Mouse (Mus musculus): ENCODE measurements around the gene Pik3r3. TPM values are rescaled to one million over a fixed set of nuclear protein-coding genes. Genes with fewer than 3 reads are reported as not detected.

Gene Pik3r3
- polyA plus RNA-seq, 1 experiment from 2014 or later = 9.0 TPM

DNA sequence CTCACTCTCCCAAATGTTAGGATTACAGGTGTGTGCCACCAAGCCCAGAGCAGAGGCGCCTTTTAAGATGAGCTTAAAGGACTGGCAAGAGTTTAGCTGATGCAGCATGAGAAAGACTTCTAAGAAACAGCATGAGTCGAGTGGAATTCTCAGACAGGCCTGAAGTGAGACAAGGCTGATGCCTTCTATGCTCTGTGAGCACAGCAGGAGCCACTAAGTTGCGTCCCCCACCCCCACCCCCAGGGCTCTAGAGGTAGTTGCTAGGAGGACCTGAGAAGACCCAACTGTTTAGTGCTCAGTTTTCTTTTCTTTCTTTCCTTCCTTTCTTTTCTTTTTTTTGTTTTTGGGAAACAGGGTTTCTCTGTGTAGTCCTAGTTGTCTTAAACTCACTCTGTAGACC is 39.3 kb upstream of the Pik3r3 start:
- ATAC-seq (replicated peaks; ENCODE audit: extremely low read depth, insufficient read depth, low FRiP score) = no peak
- H3K4me1 ChIP-seq (ENCODE audit: control insufficient read depth, insufficient read depth, low read length) = peaks cover 9% of the 10 kb centered on the region
- H3K4me2 ChIP-seq (ENCODE audit: low read depth, low read length) = no peak overlapping the region
- no peak overlapping the region for H3K9ac ChIP-seq (ENCODE audit: low read length)
- no peaks in the 10 kb centered on the region for H3K27me3 ChIP-seq (ENCODE audit: control insufficient read depth, insufficient read depth, low read length)
- no peaks in the 10 kb centered on the region for H3K9me3 ChIP-seq (replicated peaks; ENCODE audit: control insufficient read depth, low read length)
- no peaks in the 10 kb centered on the region for H3K36me3 ChIP-seq (ENCODE audit: control insufficient read depth, insufficient read depth)
- no peak overlapping the region for H3K4me3 ChIP-seq (ENCODE audit: low read length)
- 64% methylated on average over 3 of the region's 3 CpGs for WGBS
- no peak overlapping the region for H3K27ac ChIP-seq (ENCODE audit: low read length)

DNA sequence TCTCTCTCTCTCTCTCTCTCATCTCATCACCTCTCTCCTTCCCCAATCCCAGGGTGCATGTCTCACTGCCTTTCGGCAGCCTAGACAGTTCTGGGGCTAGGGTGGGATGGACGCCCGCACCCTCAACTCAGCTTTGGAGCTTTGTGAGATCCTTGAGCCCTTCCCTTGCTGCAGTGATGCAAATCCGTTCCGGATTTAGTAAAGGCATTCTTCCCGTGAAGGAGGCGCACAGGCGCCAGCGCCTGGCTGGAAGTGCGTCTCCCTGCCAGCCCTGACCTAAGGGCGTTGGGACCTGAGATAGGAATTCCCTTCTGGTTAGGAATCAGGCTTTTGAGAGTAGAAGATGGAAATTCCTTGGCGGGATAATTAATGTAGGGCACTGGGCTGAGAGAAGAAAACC is 38.7 kb upstream of the Pik3r3 start:
- Histone ChIP-seq H3K4me3 (ENCODE audit: low read length) (peak overlapping the region; percentile 39), H3K9ac (ENCODE audit: low read length) (peak overlapping the region; percentile 68), H3K36me3 (ENCODE audit: control insufficient read depth, insufficient read depth) (no peaks in the 10 kb centered on the region), H3K4me1 (ENCODE audit: control insufficient read depth, insufficient read depth, low read length) (peaks cover 5% of the 10 kb centered on the region; the same call in 1 of the 2 replicates), H3K27me3 (ENCODE audit: control insufficient read depth, insufficient read depth, low read length) (no peaks in the 10 kb centered on the region), H3K9me3 (replicated peaks; ENCODE audit: control insufficient read depth, low read length) (no peaks in the 10 kb centered on the region), H3K27ac (ENCODE audit: low read length) (peak overlapping the region; percentile 63), H3K4me2 (ENCODE audit: low read depth, low read length) (peak overlapping the region; percentile 71)
- WGBS = 8% methylated on average over 12 of the region's 12 CpGs
- peak; percentile 56 for ATAC-seq (replicated peaks; ENCODE audit: extremely low read depth, insufficient read depth, low FRiP score)

DNA sequence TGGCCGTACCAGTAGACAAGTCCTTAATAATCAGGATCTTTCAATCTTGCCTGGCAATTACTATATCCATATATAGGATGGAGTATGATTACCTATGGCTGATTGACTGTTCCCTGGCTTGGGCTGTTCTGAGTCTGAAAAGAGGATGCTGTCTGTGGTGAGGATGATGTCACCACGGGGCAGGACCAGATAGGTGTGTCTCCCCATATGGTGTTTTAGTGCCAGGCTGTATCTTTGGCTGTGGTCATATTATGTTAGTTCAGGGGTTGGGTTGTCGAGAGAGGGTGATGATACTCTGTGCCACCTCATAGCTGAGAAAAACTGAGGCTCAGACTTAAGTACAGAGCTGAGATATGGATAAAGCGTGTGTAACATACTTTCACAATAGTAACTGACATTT is 36.3 kb upstream of the Pik3r3 start:
- no peaks in the 10 kb centered on the region for H3K36me3 ChIP-seq (ENCODE audit: control insufficient read depth, insufficient read depth)
- ATAC-seq (replicated peaks; ENCODE audit: extremely low read depth, insufficient read depth, low FRiP score) = no peak
- no peaks in the 10 kb centered on the region for H3K27me3 ChIP-seq (ENCODE audit: control insufficient read depth, insufficient read depth, low read length)
- H3K4me3 ChIP-seq (ENCODE audit: low read length) = no peak overlapping the region
- no peak overlapping the region for H3K9ac ChIP-seq (ENCODE audit: low read length)
- H3K27ac ChIP-seq (ENCODE audit: low read length) = no peak overlapping the region
- H3K4me1 ChIP-seq (ENCODE audit: control insufficient read depth, insufficient read depth, low read length) = peaks cover 5% of the 10 kb centered on the region; the same call in 1 of the 2 replicates
- no peak overlapping the region for H3K4me2 ChIP-seq (ENCODE audit: low read depth, low read length)
- WGBS = 77% methylated on average over 4 of the region's 4 CpGs
- H3K9me3 ChIP-seq (replicated peaks; ENCODE audit: control insufficient read depth, low read length) = no peaks in the 10 kb centered on the region

DNA sequence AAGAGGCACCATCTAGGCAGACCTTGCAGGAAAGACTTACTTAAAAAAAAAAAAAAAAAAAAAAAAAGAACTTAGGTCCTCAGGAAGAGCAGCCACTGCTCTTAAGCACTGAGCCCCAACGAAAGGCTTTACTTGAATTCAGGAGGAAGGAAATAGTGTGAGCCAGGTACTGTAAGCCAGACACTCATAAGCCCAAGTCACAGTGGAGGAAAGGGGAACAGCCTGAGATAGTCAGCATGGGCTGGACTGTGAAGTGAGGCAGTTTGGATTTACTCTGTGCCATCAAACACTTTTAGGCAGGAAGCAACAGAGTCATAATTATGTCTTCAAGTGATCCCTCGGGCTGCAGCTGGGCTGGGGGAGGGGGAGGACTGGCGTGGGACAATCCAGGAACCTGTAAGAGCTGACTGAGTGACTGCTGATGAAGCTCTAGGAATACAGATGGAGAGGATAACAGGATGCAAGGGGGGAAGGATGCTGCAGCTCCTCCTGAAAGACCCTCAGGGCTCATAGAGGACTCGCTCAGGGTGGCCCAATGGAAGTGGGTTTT is 29.1 kb upstream of the Pik3r3 start:
- ATAC-seq (replicated peaks; ENCODE audit: extremely low read depth, insufficient read depth, low FRiP score) = no peak
- Histone ChIP-seq H3K27ac (ENCODE audit: low read length) (no peak overlapping the region), H3K4me3 (ENCODE audit: low read length) (no peak overlapping the region), H3K9ac (ENCODE audit: low read length) (no peak overlapping the region), H3K9me3 (replicated peaks; ENCODE audit: control insufficient read depth, low read length) (no peaks in the 10 kb centered on the region), H3K36me3 (ENCODE audit: control insufficient read depth, insufficient read depth) (no peaks in the 10 kb centered on the region), H3K27me3 (ENCODE audit: control insufficient read depth, insufficient read depth, low read length) (no peaks in the 10 kb centered on the region), H3K4me1 (ENCODE audit: control insufficient read depth, insufficient read depth, low read length) (no peaks in the 10 kb centered on the region), H3K4me2 (ENCODE audit: low read depth, low read length) (no peak overlapping the region)
- WGBS = 45% methylated on average over 4 of the region's 4 CpGs

DNA sequence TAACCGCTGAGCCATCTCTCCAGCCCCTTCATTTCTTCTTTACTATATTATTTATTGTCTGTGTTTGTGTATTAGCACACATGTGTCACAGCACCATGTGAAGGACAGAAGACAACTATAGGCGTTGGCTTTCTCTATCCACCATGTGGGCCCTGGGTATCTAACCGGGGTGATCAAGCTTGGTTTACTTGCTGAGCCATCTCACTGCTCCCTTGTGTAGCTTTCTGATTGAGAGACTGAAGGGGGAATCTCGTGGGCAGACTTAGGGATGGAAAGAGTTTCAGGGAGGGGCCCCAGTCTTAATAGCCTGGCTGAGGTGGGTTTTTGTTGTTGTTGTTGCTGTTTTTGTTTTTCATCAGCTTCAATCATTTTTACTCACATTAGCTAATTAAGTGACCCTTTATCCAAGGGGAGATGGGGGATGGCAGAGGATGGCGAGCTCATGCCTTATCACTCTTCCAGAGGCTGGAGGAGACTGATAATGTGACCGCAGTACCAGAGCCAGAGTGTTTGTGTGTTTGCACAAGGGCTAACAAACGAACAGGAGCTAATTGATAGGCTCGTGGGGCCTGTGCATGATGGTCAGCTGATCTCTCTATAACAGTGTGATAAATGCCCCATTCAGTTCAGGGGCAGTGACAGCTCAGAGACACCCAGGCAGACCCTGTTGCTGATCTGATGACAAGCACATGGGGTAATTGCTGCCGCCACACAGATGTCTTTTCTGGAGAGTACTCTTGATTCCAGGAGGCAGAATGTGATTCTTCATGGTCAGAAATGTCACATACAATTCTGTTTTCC is 27.6 kb upstream of the Pik3r3 start:
- Histone ChIP-seq H3K36me3 (ENCODE audit: control insufficient read depth, insufficient read depth) (no peaks in the 10 kb centered on the region), H3K27ac (ENCODE audit: low read length) (no peak overlapping the region), H3K4me2 (ENCODE audit: low read depth, low read length) (no peak overlapping the region), H3K9ac (ENCODE audit: low read length) (no peak overlapping the region), H3K4me1 (ENCODE audit: control insufficient read depth, insufficient read depth, low read length) (no peaks in the 10 kb centered on the region), H3K27me3 (ENCODE audit: control insufficient read depth, insufficient read depth, low read length) (no peaks in the 10 kb centered on the region), H3K9me3 (replicated peaks; ENCODE audit: control insufficient read depth, low read length) (no peaks in the 10 kb centered on the region), H3K4me3 (ENCODE audit: low read length) (no peak overlapping the region)
- 39% methylated on average over 9 of the region's 9 CpGs for WGBS
- ATAC-seq (replicated peaks; ENCODE audit: extremely low read depth, insufficient read depth, low FRiP score) = no peak

DNA sequence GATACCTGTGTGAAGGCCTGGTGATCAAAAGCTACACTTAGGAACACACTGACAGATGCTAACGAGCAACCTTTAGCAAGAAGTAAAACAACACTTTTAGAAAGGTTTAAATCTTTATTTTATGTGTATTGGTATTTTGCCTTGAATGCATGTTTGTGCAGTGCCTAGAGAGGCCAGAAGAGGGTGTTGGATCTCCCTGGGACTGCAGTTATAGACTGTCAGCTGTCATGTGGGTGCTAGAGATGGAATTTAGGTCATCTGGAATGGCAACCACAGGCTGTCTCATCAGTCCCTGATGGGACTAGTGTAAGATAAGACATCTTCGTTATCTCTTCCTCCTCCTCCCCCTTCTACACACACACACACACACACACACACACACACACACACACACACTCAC is 23.0 kb upstream of the Pik3r3 start:
- Histone ChIP-seq H3K4me2 (ENCODE audit: low read depth, low read length) (no peak overlapping the region), H3K27ac (ENCODE audit: low read length) (no peak overlapping the region), H3K9ac (ENCODE audit: low read length) (no peak overlapping the region), H3K9me3 (replicated peaks; ENCODE audit: control insufficient read depth, low read length) (no peaks in the 10 kb centered on the region), H3K36me3 (ENCODE audit: control insufficient read depth, insufficient read depth) (no peaks in the 10 kb centered on the region), H3K27me3 (ENCODE audit: control insufficient read depth, insufficient read depth, low read length) (no peaks in the 10 kb centered on the region), H3K4me1 (ENCODE audit: control insufficient read depth, insufficient read depth, low read length) (no peaks in the 10 kb centered on the region), H3K4me3 (ENCODE audit: low read length) (no peak overlapping the region)
- WGBS = 68% methylated on average over 2 of the region's 2 CpGs
- ATAC-seq (replicated peaks; ENCODE audit: extremely low read depth, insufficient read depth, low FRiP score) = no peak

DNA sequence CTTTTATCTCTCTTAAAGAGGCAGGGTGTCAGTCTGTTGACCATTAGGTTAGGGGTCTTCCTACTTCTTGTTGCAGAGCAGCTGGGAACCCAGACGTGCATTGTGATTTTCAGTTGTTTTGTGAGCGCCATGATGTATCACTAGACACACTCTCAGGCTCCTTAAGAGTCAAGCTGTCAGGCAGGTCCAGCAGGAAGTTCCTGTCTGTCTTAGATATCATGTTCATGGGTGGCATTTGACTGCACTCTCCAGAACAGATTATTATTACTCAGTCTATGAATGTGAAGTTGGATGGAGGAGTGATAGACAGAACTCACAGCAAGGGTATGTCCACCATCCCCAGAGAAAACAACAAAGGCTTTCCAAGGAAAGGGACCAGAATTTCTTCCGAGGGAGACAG is 17.0 kb upstream of the Pik3r3 start:
- Histone ChIP-seq H3K36me3 (ENCODE audit: control insufficient read depth, insufficient read depth) (no peaks in the 10 kb centered on the region), H3K27ac (ENCODE audit: low read length) (no peak overlapping the region), H3K27me3 (ENCODE audit: control insufficient read depth, insufficient read depth, low read length) (no peaks in the 10 kb centered on the region), H3K9me3 (replicated peaks; ENCODE audit: control insufficient read depth, low read length) (no peaks in the 10 kb centered on the region), H3K4me3 (ENCODE audit: low read length) (no peak overlapping the region), H3K9ac (ENCODE audit: low read length) (no peak overlapping the region), H3K4me1 (ENCODE audit: control insufficient read depth, insufficient read depth, low read length) (no peaks in the 10 kb centered on the region), H3K4me2 (ENCODE audit: low read depth, low read length) (no peak overlapping the region)
- no peak for ATAC-seq (replicated peaks; ENCODE audit: extremely low read depth, insufficient read depth, low FRiP score)
- WGBS = 58% methylated on average over 3 of the region's 3 CpGs

DNA sequence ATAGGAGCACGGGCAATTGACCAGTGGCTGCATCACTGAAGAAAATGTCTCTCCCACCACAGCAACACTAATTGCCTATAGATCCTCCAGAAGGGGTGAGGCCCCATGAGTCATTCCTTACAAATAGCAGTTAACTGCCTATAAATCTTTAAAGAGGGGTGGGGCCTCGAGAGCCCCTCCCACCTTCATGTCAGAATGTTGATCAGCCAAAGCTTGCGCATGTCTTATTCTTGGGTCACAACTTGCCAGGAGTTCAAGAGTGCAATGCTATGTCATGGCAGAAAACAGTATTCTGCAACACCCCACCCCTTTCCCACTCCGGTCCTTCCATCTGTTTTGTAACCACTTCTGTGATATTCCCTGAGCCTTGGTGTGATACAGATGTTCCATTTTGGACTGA is 14.9 kb upstream of the Pik3r3 start:
- WGBS = 79% methylated on average over 4 of the region's 4 CpGs
- no peak overlapping the region for H3K4me3 ChIP-seq (ENCODE audit: low read length)
- H3K36me3 ChIP-seq (ENCODE audit: control insufficient read depth, insufficient read depth) = no peaks in the 10 kb centered on the region
- no peak overlapping the region for H3K27ac ChIP-seq (ENCODE audit: low read length)
- ATAC-seq (replicated peaks; ENCODE audit: extremely low read depth, insufficient read depth, low FRiP score) = no peak
- no peak overlapping the region for H3K9ac ChIP-seq (ENCODE audit: low read length)
- no peaks in the 10 kb centered on the region for H3K9me3 ChIP-seq (replicated peaks; ENCODE audit: control insufficient read depth, low read length)
- no peaks in the 10 kb centered on the region for H3K27me3 ChIP-seq (ENCODE audit: control insufficient read depth, insufficient read depth, low read length)
- H3K4me2 ChIP-seq (ENCODE audit: low read depth, low read length) = no peak overlapping the region
- no peaks in the 10 kb centered on the region for H3K4me1 ChIP-seq (ENCODE audit: control insufficient read depth, insufficient read depth, low read length)

DNA sequence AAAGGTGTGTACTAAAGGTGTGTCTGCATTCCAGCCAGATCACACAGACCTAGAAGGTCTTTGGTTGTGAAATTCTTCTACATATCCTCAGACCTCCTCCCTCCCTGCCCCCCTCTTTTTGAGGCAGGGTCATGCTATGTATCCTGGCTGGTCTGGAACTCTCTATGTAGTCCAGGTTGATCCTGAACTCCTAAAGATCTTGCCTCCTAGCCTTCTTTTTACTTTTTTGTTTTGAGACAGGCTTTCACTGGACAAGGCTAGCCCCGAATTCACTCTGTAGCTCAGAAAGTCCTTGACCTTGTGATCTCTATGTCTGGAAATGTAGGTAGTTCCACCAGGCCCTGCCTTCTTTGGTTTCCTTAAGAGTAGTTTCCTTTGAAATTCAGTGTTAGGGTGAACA is 12.5 kb upstream of the Pik3r3 start:
- H3K4me3 ChIP-seq (ENCODE audit: low read length) = no peak overlapping the region
- ATAC-seq (replicated peaks; ENCODE audit: extremely low read depth, insufficient read depth, low FRiP score) = no peak
- no peaks in the 10 kb centered on the region for H3K27me3 ChIP-seq (ENCODE audit: control insufficient read depth, insufficient read depth, low read length)
- no peaks in the 10 kb centered on the region for H3K36me3 ChIP-seq (ENCODE audit: control insufficient read depth, insufficient read depth)
- H3K27ac ChIP-seq (ENCODE audit: low read length) = no peak overlapping the region
- H3K4me1 ChIP-seq (ENCODE audit: control insufficient read depth, insufficient read depth, low read length) = no peaks in the 10 kb centered on the region
- H3K4me2 ChIP-seq (ENCODE audit: low read depth, low read length) = no peak overlapping the region
- no peak overlapping the region for H3K9ac ChIP-seq (ENCODE audit: low read length)
- H3K9me3 ChIP-seq (replicated peaks; ENCODE audit: control insufficient read depth, low read length) = no peaks in the 10 kb centered on the region
- WGBS = 72% methylated on average over 1 of the region's 1 CpGs

All from heart, embryonic 16.5 days (tissue).